Mouse (Mus musculus): ENCODE measurements at regions not wholly inside any gene's neighbourhood (a gene's known extent, or its start where the extent isn't known, plus 50 kb on each side); places are given as distances from the start of the nearest gene placed in this dataset.

- DNase-seq (ENCODE audit: low spot score): no peak
Measured at GRCm38 (mm10) chr15:52570256-52570655, 1314.5 kb upstream of the Gm7489 start.

- DNase-seq (ENCODE audit: low spot score): no peak
Measured at GRCm38 (mm10) chr15:52577614-52578013, 1307.1 kb upstream of the Gm7489 start.

GRCm38 (mm10) chr15:52589391-52589790 lies 1295.3 kb upstream of the Gm7489 start:
- DNase-seq (ENCODE audit: low spot score): no peak

DNA sequence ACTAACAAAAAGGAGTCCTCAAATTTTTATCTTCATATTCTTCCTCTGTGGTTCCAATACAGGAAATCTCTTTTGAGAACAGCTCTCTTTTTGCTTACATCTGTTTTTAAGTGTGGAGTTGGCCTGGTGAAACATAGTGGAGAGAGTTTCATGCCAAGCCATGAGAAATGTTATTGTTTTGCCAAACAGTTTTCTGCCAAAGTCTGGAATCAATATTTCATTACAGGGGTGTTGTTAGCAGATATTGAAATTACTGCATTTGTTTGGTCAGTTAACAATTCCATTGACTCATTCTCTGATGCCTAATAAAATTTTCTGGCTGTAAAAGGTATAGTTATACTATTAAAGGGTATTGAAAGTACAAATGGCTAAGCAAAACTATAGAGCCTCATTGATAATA lies 1285.2 kb upstream of the Gm7489 start:
- no peak for DNase-seq (ENCODE audit: low spot score)

DNA sequence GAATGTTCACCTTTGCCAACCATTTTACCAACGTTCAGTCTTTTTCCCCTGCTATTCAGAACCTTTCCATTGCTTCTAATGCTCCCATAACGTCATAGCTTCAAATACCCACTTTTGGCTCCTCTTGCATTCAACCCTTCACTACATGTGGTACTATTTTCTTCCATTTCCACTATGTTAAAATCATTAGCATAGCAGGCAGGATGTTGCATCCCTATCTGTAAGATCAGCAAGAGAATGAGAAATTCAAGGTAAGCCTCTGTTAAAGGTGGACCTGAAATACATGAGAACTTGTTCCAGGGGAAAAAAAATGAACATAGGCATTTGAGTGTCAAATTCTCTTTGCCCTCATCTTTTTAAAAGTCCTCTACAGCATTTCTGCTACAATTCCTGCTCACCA lies 1284.7 kb upstream of the Gm7489 start:
- no peak for DNase-seq (ENCODE audit: low spot score)

GRCm38 (mm10) chr15:52639790-52640189 lies 1244.9 kb upstream of the Gm7489 start:
- DNase-seq (ENCODE audit: low spot score): no peak

DNA sequence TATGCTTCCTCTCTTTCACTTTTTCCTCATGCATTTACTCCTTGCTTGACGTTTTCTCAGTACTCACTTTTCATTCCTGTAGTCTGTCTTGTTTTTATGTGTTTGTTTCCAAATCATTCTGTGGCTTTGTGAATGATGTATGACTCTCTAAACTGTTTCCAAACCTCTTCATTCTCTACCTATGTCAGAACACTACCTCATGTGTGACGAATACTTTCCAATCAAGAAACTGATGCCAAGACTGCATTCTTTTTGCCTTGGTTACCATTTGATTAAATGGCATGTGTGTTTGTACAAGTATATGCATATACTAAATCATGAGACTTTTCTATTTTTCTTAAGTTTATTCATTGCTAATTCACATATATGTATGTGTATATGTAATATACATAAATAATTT lies 1238.7 kb upstream of the Gm7489 start:
- DNase-seq (ENCODE audit: low spot score): no peak

- DNase-seq (ENCODE audit: low spot score): no peak
Measured at GRCm38 (mm10) chr15:52657916-52658315, 1226.8 kb upstream of the Gm7489 start.

All from heart, adult 8-10 months (tissue).